Mouse (Mus musculus) ES-E14 (cell line): ENCODE measurements around the gene Dpf3. TPM values are rescaled to one million over a fixed set of nuclear protein-coding genes. Genes with fewer than 3 reads are reported as not detected.
A peak's percentile ranks its signal among the peaks of the same experiment; 100 is the strongest.

ENCODE experiments used
- DNase-seq: peaks from one replicate; pipeline ENCODE4 v3.0.0-alpha.2; 2013; ENCODE audit warnings: low read depth, low spot score
- H3K27ac ChIP-seq: 2 replicates; pipeline ENCODE4 v1.5.1; 2012; ENCODE audit warnings: low read depth, mild to moderate bottlenecking, low read length, moderate library complexity, mixed read lengths; ENCODE audit not compliant: poor library complexity, insufficient read depth, severe bottlenecking
- H3K36me3 ChIP-seq: 2 replicates; pipeline ENCODE4 v1.6.1; 2012; ENCODE audit warnings: mild to moderate bottlenecking, low read length, moderate library complexity, mixed read lengths; ENCODE audit not compliant: control insufficient read depth, poor library complexity, insufficient read depth, severe bottlenecking
- H3K4me1 ChIP-seq, 2 experiments: fragments of 150-350 bp in 1 of 2; sonication (generic) in 1 of 2; 2 replicates each; pipeline ENCODE4 v1.6.1; 2012; ENCODE audit warnings: low read length in 2 of 2, mild to moderate bottlenecking in 1 of 2, mixed read lengths in 1 of 2; ENCODE audit not compliant: control insufficient read depth in 2 of 2, insufficient read depth in 2 of 2, poor library complexity in 1 of 2
- H3K4me3 ChIP-seq, 2 experiments: fragments of 150-350 bp in 1 of 2; sonication (generic) in 1 of 2; 2 replicates each; pipeline ENCODE4 v1.5.1; 2012; ENCODE audit warnings: low read length in 2 of 2, low read depth in 1 of 2, mild to moderate bottlenecking in 1 of 2, mixed read lengths in 1 of 2; ENCODE audit not compliant: insufficient read depth in 1 of 2, poor library complexity in 1 of 2, severe bottlenecking in 1 of 2
- H3K9ac ChIP-seq: 2 replicates; pipeline ENCODE4 v1.6.1; 2012; ENCODE audit warnings: low read depth, mild to moderate bottlenecking, low read length, mixed read lengths; ENCODE audit not compliant: poor library complexity, insufficient read depth, severe bottlenecking
- H3K9me3 ChIP-seq: fragments of 150-350 bp; sonication (generic); 2 replicates; pipeline ENCODE4 v1.6.1; 2012; ENCODE audit warnings: low read depth, mild to moderate bottlenecking, low read length; ENCODE audit not compliant: control insufficient read depth, insufficient read depth
- CHD2 ChIP-seq: IDR thresholded peaks from 2 replicates; pipeline ENCODE4 v1.6.1; 2014; ENCODE audit warnings: mild to moderate bottlenecking, low read depth, low read length, inconsistent platforms
- HCFC1 ChIP-seq: IDR thresholded peaks from 2 replicates; pipeline ENCODE4 v1.6.1; 2012; ENCODE audit warnings: low read length, inconsistent platforms, borderline replicate concordance; ENCODE audit not compliant: insufficient read depth
- MAFK ChIP-seq: IDR thresholded peaks from 2 replicates; pipeline ENCODE4 v1.6.1; 2014; ENCODE audit warnings: mild to moderate bottlenecking, low read depth, low read length, inconsistent platforms; ENCODE audit not compliant: insufficient read depth
- ZC3H11A ChIP-seq: IDR thresholded peaks from 2 replicates; pipeline ENCODE4 v1.6.1; 2012; ENCODE audit warnings: low read depth, mild to moderate bottlenecking, inconsistent platforms, low read length, borderline replicate concordance
- ZNF384 ChIP-seq: IDR thresholded peaks from 2 replicates; pipeline ENCODE4 v1.6.1; 2012; ENCODE audit warnings: low read depth, low read length, inconsistent platforms
- in situ Hi-C, 2 experiments: fragments of 600-800 bp; cut with MboI; formaldehyde crosslinking; loops; one replicate each; pipeline ENCODE4 v1.15.1; 2025; ENCODE audit warnings: low sequenced_read_pairs in 2 of 2, inconsistent platforms in 1 of 2; ENCODE audit not compliant: unreplicated experiment in 2 of 2
- total RNA-seq: library from RNA; depleted of rRNA; stranded (reverse); fragments of 300-350 nt; gene quantifications from 2 replicates; pipeline ENCODE4 v1.2.3, GENCODE M21; 2012

Gene Dpf3
- total RNA-seq, 1 experiment: 1.4 TPM

GRCm38 (mm10) chr12:83532966-83533365 lies 45.5 kb upstream of the Dpf3 start:
- TF ChIP-seq CHD2: no peak
- TF ChIP-seq MAFK: no peak
- TF ChIP-seq HCFC1: no peak
- TF ChIP-seq ZC3H11A: no peak
- TF ChIP-seq ZNF384: no peak
- Histone ChIP-seq H3K27ac (no peak overlapping the region), H3K36me3 (peaks cover 59% of the 10 kb centered on the region), H3K9me3 (no peaks in the 10 kb centered on the region), H3K9ac (no peak overlapping the region), H3K4me1 (peaks cover 0 to 4% of the 10 kb centered on the region in 2 experiments; a peak in 2 of 4 replicates), H3K4me3 (no peak overlapping the region)
- in situ Hi-C loops: no loop called here
- DNase-seq: no peak

- Histone ChIP-seq H3K4me3 (no peak overlapping the region), H3K36me3 (peaks cover 55% of the 10 kb centered on the region), H3K9ac (no peak overlapping the region), H3K27ac (no peak overlapping the region), H3K4me1 (peaks cover 0 to 9% of the 10 kb centered on the region in 2 experiments; a peak in 2 of 4 replicates), H3K9me3 (no peaks in the 10 kb centered on the region)
- TF ChIP-seq HCFC1 (no peak), MAFK (no peak), ZC3H11A (no peak), ZNF384 (no peak), CHD2 (no peak)
- in situ Hi-C loops: no loop called here
- DNase-seq: no peak
These were observed 44.5 kb upstream of the Dpf3 start for GRCm38 (mm10) chr12:83531992-83532391.

- no peak for DNase-seq
- H3K9me3 ChIP-seq: no peaks in the 10 kb centered on the region
- in situ Hi-C loops: no loop called here
- TF ChIP-seq ZC3H11A (no peak), CHD2 (no peak), ZNF384 (no peak), HCFC1 (no peak), MAFK (no peak)
- H3K9ac ChIP-seq: no peak overlapping the region
- H3K27ac ChIP-seq: no peak overlapping the region; the same call in 1 of the 2 replicates
- peaks cover 0 to 17% of the 10 kb centered on the region in 2 experiments; a peak in 3 of 4 replicates for H3K4me1 ChIP-seq
- no peak overlapping the region for H3K4me3 ChIP-seq
- peaks cover 36% of the 10 kb centered on the region for H3K36me3 ChIP-seq
These were observed 41.1 kb upstream of the Dpf3 start for GRCm38 (mm10) chr12:83528665-83529064.

GRCm38 (mm10) chr12:83527816-83528215 lies 40.3 kb upstream of the Dpf3 start:
- no peak for TF ChIP-seq MAFK
- no peak for TF ChIP-seq HCFC1
- no peak for TF ChIP-seq CHD2
- TF ChIP-seq ZNF384: no peak
- no peak for TF ChIP-seq ZC3H11A
- Histone ChIP-seq H3K4me1 (peaks cover 0 to 21% of the 10 kb centered on the region in 2 experiments; a peak in 3 of 4 replicates), H3K4me3 (0 out of 4 replicates have a peak overlapping the region, but pooled peaks of 1 of the 2 experiments have one; percentile 13), H3K27ac (no peak overlapping the region), H3K9me3 (no peaks in the 10 kb centered on the region), H3K36me3 (peaks cover 30% of the 10 kb centered on the region), H3K9ac (peak overlapping the region; percentile 24; the same call in 1 of the 2 replicates)
- in situ Hi-C loops: no loop called here
- DNase-seq: no peak
